Mouse (Mus musculus): ENCODE measurements around the gene Smpd1. TPM values are rescaled to one million over a fixed set of nuclear protein-coding genes. Genes with fewer than 3 reads are reported as not detected.

The Smpd1 gene
- total and polyA plus RNA-seq, 3 experiments, result 22.2 to 98.7 (median 32.3) TPM

- no peak overlapping the region for H3K9ac ChIP-seq (ENCODE audit: control insufficient read depth, low read depth, low read length, poor library complexity, severe bottlenecking)
- H3K4me3 ChIP-seq (ENCODE audit: control insufficient read depth in 1 of 2, insufficient read depth in 1 of 2, low read depth in 2 of 2, low read length in 2 of 2), result no peak overlapping the region
- H3K9me3 ChIP-seq (replicated peaks; ENCODE audit: insufficient read depth, low read length), result no peaks in the 10 kb centered on the region
- no peaks in the 10 kb centered on the region for H3K79me2 ChIP-seq (ENCODE audit: control insufficient read depth, insufficient read depth, low read length, poor library complexity)
- TF ChIP-seq NRF1 (IDR thresholded peaks at IDR 0.05; ENCODE audit: insufficient read depth, low read depth, low read length, poor library complexity, severe bottlenecking) (no peak), MYC (IDR thresholded peaks at IDR 0.05; ENCODE audit: low read depth, low read length) (no peak)
- no peaks in the 10 kb centered on the region for H3K4me1 ChIP-seq (ENCODE audit: control insufficient read depth in 1 of 2, insufficient read depth in 2 of 2, low read length in 2 of 2)
- no peak for DNase-seq (ENCODE audit: low read depth, low spot score)
- H3K36me3 ChIP-seq (ENCODE audit: control insufficient read depth in 1 of 2, insufficient read depth in 2 of 2, low read length in 2 of 2), result no peaks in the 10 kb centered on the region
- H3K27me3 ChIP-seq (ENCODE audit: control insufficient read depth in 1 of 2, insufficient read depth in 2 of 2, low read length in 2 of 2), result no peaks in the 10 kb centered on the region; a peak in 1 of 4 replicates
- H3K27ac ChIP-seq (ENCODE audit: control insufficient read depth, low read depth, low read length), result no peak overlapping the region
Measured at GRCm38 (mm10) chr7:105574537-105574936, 20.4 kb downstream of the Smpd1 start.

- TF ChIP-seq CHD2 (IDR thresholded peaks at IDR 0.05; ENCODE audit: low read length), result no peak
- no peak for TF ChIP-seq ELF1 (IDR thresholded peaks at IDR 0.05; ENCODE audit: low read depth, low read length)
- TF ChIP-seq EP300 (IDR thresholded peaks at IDR 0.05; ENCODE audit: low read depth in 1 of 2, low read length in 2 of 2), result no peak
- TF ChIP-seq POLR2AphosphoS2 (IDR thresholded peaks at IDR 0.05; ENCODE audit: low read length), result no peak
- TF ChIP-seq POLR2AphosphoS5 (IDR thresholded peaks at IDR 0.05; ENCODE audit: borderline replicate concordance, low read depth, low read length), result no peak
- no peak for TF ChIP-seq GATA1 (IDR thresholded peaks at IDR 0.05; ENCODE audit: low read depth, low read length)
- TF ChIP-seq MAFK (IDR thresholded peaks at IDR 0.05; ENCODE audit: borderline replicate concordance, low read depth, low read length), result no peak
- TF ChIP-seq ZKSCAN1 (IDR thresholded peaks at IDR 0.05; ENCODE audit: low read depth, low read length), result no peak
- no peak for TF ChIP-seq RCOR1 (IDR thresholded peaks at IDR 0.05; ENCODE audit: low read depth, low read length)
- TF ChIP-seq TBP (IDR thresholded peaks at IDR 0.05; ENCODE audit: low read depth, low read length), result no peak
- no peak for TF ChIP-seq CTCF (IDR thresholded peaks at IDR 0.05 in 2 of 3, conservative IDR thresholded peaks at IDR 0.05 in 1 of 3; ENCODE audit: control insufficient read depth in 1 of 3, insufficient read depth in 1 of 3, low read depth in 2 of 3, low read length in 3 of 3, poor library complexity in 1 of 3, severe bottlenecking in 1 of 3)
- no peak for TF ChIP-seq POLR2A (IDR thresholded peaks at IDR 0.05; ENCODE audit: control insufficient read depth in 1 of 2, insufficient read depth in 1 of 2, low read depth in 1 of 2, low read length in 2 of 2, poor library complexity in 1 of 2)
- no peak for TF ChIP-seq MXI1 (IDR thresholded peaks at IDR 0.05; ENCODE audit: low read depth, low read length)
- no peak overlapping the region for H3K9ac ChIP-seq (ENCODE audit: control insufficient read depth, low read depth, low read length, poor library complexity, severe bottlenecking)
Measured at GRCm38 (mm10) chr7:105576166-105576748, 22.1 kb downstream of the Smpd1 start.

More at GRCm38 (mm10) chr7:105576166-105576748, 22.1 kb downstream of the Smpd1 start:
- no peaks in the 10 kb centered on the region for H3K79me2 ChIP-seq (ENCODE audit: control insufficient read depth, insufficient read depth, low read length, poor library complexity)
- no peak overlapping the region for H3K27ac ChIP-seq (ENCODE audit: control insufficient read depth, low read depth, low read length)
- no peaks in the 10 kb centered on the region for H3K4me1 ChIP-seq (ENCODE audit: control insufficient read depth in 1 of 2, insufficient read depth in 2 of 2, low read length in 2 of 2)
- H3K27me3 ChIP-seq (ENCODE audit: control insufficient read depth in 1 of 2, insufficient read depth in 2 of 2, low read length in 2 of 2), result no peaks in the 10 kb centered on the region; a peak in 1 of 4 replicates
- H3K4me3 ChIP-seq (ENCODE audit: control insufficient read depth in 1 of 2, insufficient read depth in 1 of 2, low read depth in 2 of 2, low read length in 2 of 2), result no peak overlapping the region
- no peaks in the 10 kb centered on the region for H3K36me3 ChIP-seq (ENCODE audit: control insufficient read depth in 1 of 2, insufficient read depth in 2 of 2, low read length in 2 of 2)
- no peaks in the 10 kb centered on the region for H3K9me3 ChIP-seq (replicated peaks; ENCODE audit: insufficient read depth, low read length)
- DNase-seq (ENCODE audit: low read depth, low spot score), result no peak

Measured in MEL (cell line).